Mouse (Mus musculus) urinary bladder, postnatal 0 days (tissue): ENCODE results near the gene Ppme1. TPM values are rescaled to one million over a fixed set of nuclear protein-coding genes. Genes with fewer than 3 reads are reported as not detected.

Experiments
- polyA plus RNA-seq: library from polyadenylated mRNA; unstranded; fragments of >200 nt; fragmentation: Nextera tagmentation; extraction: Ambion mirVana; gene quantifications from 2 replicates; pipeline ENCODE4 v1.2.1, GENCODE M21; 2015

Gene Ppme1
- polyA plus RNA-seq, result 87.3 and 102 TPM in 2 replicates

GRCm38 (mm10) chr7:100371495-100372451 lies at the start of gene Ppme1, which contains the start of gene C2cd3:
Gene Ppme1 (minus strand): TSS chr7:100372307.
Gene C2cd3 (plus strand): TSS chr7:100372233.

GRCm38 (mm10) chr7:100285383-100285782 lies 86.7 kb downstream of the Ppme1 start, which contains the start of gene P4ha3:
Gene P4ha3 (plus strand): TSS chr7:100285520.

Other genes with a start within 250 kb of the Ppme1 start
- gene Lipt2, start 213.0 kb downstream of the Ppme1 start, polyA plus RNA-seq, result 13.1 and 15.2 TPM in 2 replicates
- 1.2 and 1.4 TPM in 2 replicates for gene Kcne3, start 195.8 kb downstream of the Ppme1 start, polyA plus RNA-seq
- gene Pgm2l1, start 144.9 kb downstream of the Ppme1 start, polyA plus RNA-seq, result 1.1 TPM in 2 replicates
- 3.8 and 7.2 TPM in 2 replicates for gene P4ha3, start 86.8 kb downstream of the Ppme1 start, polyA plus RNA-seq
- gene C2cd3, start 74 bp downstream of the Ppme1 start, polyA plus RNA-seq, result 5.6 and 6.6 TPM in 2 replicates
- 0.05 TPM in 1 of 2 replicates, not detected in the other for gene Ucp3, start 100.7 kb upstream of the Ppme1 start, polyA plus RNA-seq
- gene Ucp2, start 121.0 kb upstream of the Ppme1 start, polyA plus RNA-seq, result 179 and 263 TPM in 2 replicates
- 0.25 and 0.46 TPM in 2 replicates for gene Dnajb13, start 142.7 kb upstream of the Ppme1 start, polyA plus RNA-seq
- gene Coa4, start 164.8 kb upstream of the Ppme1 start, polyA plus RNA-seq, result 17.0 and 27.8 TPM in 2 replicates
- 63.6 and 79.6 TPM in 2 replicates for gene Rab6a, start 235.1 kb upstream of the Ppme1 start, polyA plus RNA-seq
- 67.1 and 68.4 TPM in 2 replicates for gene Mrpl48, start 236.0 kb upstream of the Ppme1 start, polyA plus RNA-seq